In genomic region chr10:81252424-81253419, GRCm38 (mm10) we compare ENCODE assay signal across 8 mouse cellular contexts. TPM values are rescaled to one million over a fixed set of nuclear protein-coding genes. Genes with fewer than 3 reads are reported as not detected.
DNase-seq lines count a peak whose midpoint lies in the region; ATAC-seq and TF ChIP-seq lines count a peak whose summit lies in the region.

Gene Matk, plus strand, starts transcription at chr10:81252935.

- DNase-seq in heart, adult 11 months: no peak
- DNase-seq in cerebellum, postnatal 10 days: peak; percentile 89
- peak; percentile 70 to 84 for DNase-seq in frontal cortex, postnatal 25 days (ENCODE audit: low spot score in 2 of 2)
- DNase-seq in layer of hippocampus, adult 8-10 months (ENCODE audit: low spot score in 2 of 2): peak; percentile 84 to 89
- DNase-seq in midbrain, embryonic 11.5 days (ENCODE audit: low spot score, missing footprints): no peak
- no peak for DNase-seq in ovary, postnatal 14 days (ENCODE audit: low spot score)

- H3K27ac ChIP-seq in heart, embryonic 15.5 days: no peak within 1 kb of the TSS
- H3K27ac ChIP-seq in midbrain, embryonic 11.5 days (ENCODE audit: low read depth, low read length): no peak within 1 kb of the TSS
- no peak within 1 kb of the TSS for H3K27ac ChIP-seq in small intestine, adult 2 months (ENCODE audit: insufficient read depth, low read depth, low read length)

- no peaks in the 10 kb centered on the region for H3K36me3 ChIP-seq in heart, embryonic 15.5 days
- no peaks in the 10 kb centered on the region for H3K36me3 ChIP-seq in midbrain, embryonic 11.5 days (ENCODE audit: control insufficient read depth, insufficient read depth, low read length)
- H3K36me3 ChIP-seq in small intestine, adult 2 months (ENCODE audit: control insufficient read depth, insufficient read depth, low read length): no peaks in the 10 kb centered on the region; the same call in 1 of the 2 replicates

- no peak for TF ChIP-seq CTCF in small intestine, adult 2 months (IDR thresholded peaks at IDR 0.05; ENCODE audit: extremely low read depth, insufficient read length, insufficient replicate concordance, low read depth, low read length)

- no peak within 1 kb of the TSS for H3K9ac ChIP-seq in heart, embryonic 15.5 days
- H3K9ac ChIP-seq in midbrain, embryonic 11.5 days (ENCODE audit: low read length): no peak within 1 kb of the TSS

- H3K4me2 ChIP-seq in heart, embryonic 15.5 days: peak within 1 kb of the TSS; percentile 25; the same call in 1 of the 2 replicates
- H3K4me2 ChIP-seq in midbrain, embryonic 11.5 days: peak within 1 kb of the TSS; percentile 29; the same call in 1 of the 2 replicates

- H3K27me3 ChIP-seq in heart, embryonic 15.5 days: peaks cover 66% of the 10 kb centered on the region
- peaks cover 44% of the 10 kb centered on the region for H3K27me3 ChIP-seq in midbrain, embryonic 11.5 days (ENCODE audit: control insufficient read depth, insufficient read depth, low read length)
- peaks cover 22% of the 10 kb centered on the region for H3K27me3 ChIP-seq in small intestine, adult 2 months (ENCODE audit: control insufficient read depth, insufficient read depth, low read length)

- WGBS in heart, embryonic 15.5 days: 13% methylated on average over 44 of the region's 44 CpGs
- WGBS in midbrain, embryonic 11.5 days: 9% methylated on average over 43 of the region's 44 CpGs
- 13% methylated on average over 44 of the region's 44 CpGs for WGBS in small intestine, adult 2 months

- ATAC-seq in heart, embryonic 15.5 days (replicated peaks; ENCODE audit: insufficient number of reproducible peaks, insufficient read depth, low FRiP score, low read depth): no peak
- peak; percentile 71 for ATAC-seq in midbrain, embryonic 11.5 days (ENCODE audit: low FRiP score)

- TF ChIP-seq POLR2A in small intestine, adult 2 months (IDR thresholded peaks at IDR 0.05; ENCODE audit: low read depth, low read length): no peak

- H3K9me3 ChIP-seq in heart, embryonic 15.5 days (replicated peaks): no peaks in the 10 kb centered on the region
- no peaks in the 10 kb centered on the region for H3K9me3 ChIP-seq in midbrain, embryonic 11.5 days (ENCODE audit: control insufficient read depth, low read length)

- peak within 1 kb of the TSS; percentile 11 for H3K4me3 ChIP-seq in heart, embryonic 15.5 days
- no peak within 1 kb of the TSS for H3K4me3 ChIP-seq in midbrain, embryonic 11.5 days (ENCODE audit: low read depth, low read length)
- H3K4me3 ChIP-seq in small intestine, adult 2 months (ENCODE audit: low read depth, low read length): no peak within 1 kb of the TSS

- peaks cover 18% of the 10 kb centered on the region for H3K4me1 ChIP-seq in heart, embryonic 15.5 days (replicated peaks)
- H3K4me1 ChIP-seq in midbrain, embryonic 11.5 days (ENCODE audit: control insufficient read depth, insufficient read depth, low read length): peaks cover 9% of the 10 kb centered on the region
- H3K4me1 ChIP-seq in small intestine, adult 2 months (ENCODE audit: control insufficient read depth, insufficient read depth, insufficient read length, low read length): peaks cover 31% of the 10 kb centered on the region

RNA-seq across cellular contexts. Expression of gene Matk, which starts in this region (rescaled TPM):
- polyA plus RNA-seq in heart, embryonic 15.5 days (2015; fragmentation: Nextera tagmentation; extraction: Ambion mirVana): 1.6 and 3.6 TPM in 2 replicates
- total RNA-seq in layer of hippocampus, adult 8-10 months (2022): 100 to 1,000 TPM; 208 to 230 (median 216) TPM
- 2.5 and 2.7 TPM in 2 replicates for polyA plus RNA-seq in midbrain, embryonic 11.5 days (2014; fragmentation: Nextera tagmentation; extraction: Ambion mirVana)
- polyA plus RNA-seq in small intestine, adult 2 months (2012; rRNA removed): 6.8 and 13.0 TPM in 2 replicates

Comparison
In these comparisons a context has a peak if more than half of its experiments do, and no peak if none do; other contexts are left out.
1. DNase-seq: peak in cerebellum, postnatal 10 days (2 of 2), frontal cortex, postnatal 25 days (2 of 2) and layer of hippocampus, adult 8-10 months (2 of 2); none in heart, adult 11 months (single experiment), midbrain, embryonic 11.5 days (single experiment) and ovary, postnatal 14 days (single experiment).